Mouse (Mus musculus) cerebellum, adult 18-20 months (tissue): ENCODE results near the gene Cd59b.
A peak's percentile ranks its signal among the peaks of the same experiment; 100 is the strongest.

Source experiments
- DNase-seq, 2 experiments: peaks; one replicate each; pipeline ENCODE4 v3.0.0; 2021

Cd59b gene

GRCm38 (mm10) chr2:104121681-104122504, 52.2 kb downstream of the Cd59b start:
- no peak for DNase-seq

- peak; percentile 90 to 92 for DNase-seq
These were observed 53.1 kb downstream of the Cd59b start, which contains the start of gene A930018P22Rik for GRCm38 (mm10) chr2:104122505-104123378. TSS of gene A930018P22Rik (plus strand) at chr2:104122769.

- DNase-seq, result no peak
These were observed 53.9 kb downstream of the Cd59b start for GRCm38 (mm10) chr2:104123540-104123939.

GRCm38 (mm10) chr2:104124071-104124470, 54.4 kb downstream of the Cd59b start:
- DNase-seq, result no peak

GRCm38 (mm10) chr2:104128803-104129531, 59.3 kb downstream of the Cd59b start:
- no peak for DNase-seq

GRCm38 (mm10) chr2:104130165-104130564, 60.5 kb downstream of the Cd59b start:
- DNase-seq, result no peak

GRCm38 (mm10) chr2:104130969-104131368, 61.3 kb downstream of the Cd59b start:
- DNase-seq, result no peak

- no peak for DNase-seq
These were observed 62.7 kb downstream of the Cd59b start for GRCm38 (mm10) chr2:104132266-104132859.

- DNase-seq, result no peak
These were observed 63.6 kb downstream of the Cd59b start for GRCm38 (mm10) chr2:104133042-104133810.

GRCm38 (mm10) chr2:104134150-104135056, 64.8 kb downstream of the Cd59b start:
- peak; percentile 79 to 84 for DNase-seq

GRCm38 (mm10) chr2:104135920-104136319, 66.3 kb downstream of the Cd59b start:
- no peak for DNase-seq
